ENCODE assay signal across 10 mouse cellular contexts in the genomic region with DNA sequence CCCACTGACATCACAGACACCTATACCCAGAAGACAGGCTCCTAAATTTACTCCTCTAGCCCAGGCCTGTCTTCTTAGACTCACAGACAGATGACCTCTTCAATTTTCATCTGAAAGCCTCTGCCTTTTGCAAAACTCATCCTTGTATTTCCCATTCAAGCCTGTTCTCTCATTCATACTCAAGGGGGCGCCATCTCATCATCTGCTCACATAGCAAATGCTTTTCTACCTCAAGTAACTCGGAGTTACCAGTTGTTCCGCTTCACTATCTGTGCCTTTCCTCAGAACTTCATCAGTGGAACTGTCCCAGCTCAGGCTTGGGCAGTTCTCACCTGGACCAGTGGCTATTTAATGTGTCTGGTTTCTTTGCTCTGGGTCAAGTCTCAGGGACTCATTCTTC.
A peak's percentile ranks its signal among the peaks of the same experiment; 100 is the strongest.
DNase-seq lines count a peak whose midpoint lies in the region; ATAC-seq and TF ChIP-seq lines count a peak whose summit lies in the region.
"Had no signal": no experiment of that assay in that cellular context is flagged by ENCODE, and none has a peak within 500 bp of the region (broad histone marks: within the 10 kb centered on the region; RNA-seq: fewer than 3 reads in every experiment).

No protein-coding gene starts in this region.

- TF ChIP-seq EP300 in heart, postnatal 0 days (IDR thresholded peaks at IDR 0.05; ENCODE audit: low read depth): no peak

- no peak overlapping the region for H3K4me2 ChIP-seq in heart, postnatal 0 days (ENCODE audit: low read depth, low read length)
- no peak overlapping the region for H3K4me2 ChIP-seq in heart, embryonic 11.5 days
- H3K4me2 ChIP-seq: lung, embryonic 15.5 days; stomach, embryonic 15.5 days had no signal

- ATAC-seq in heart, postnatal 0 days (ENCODE audit: insufficient read depth, low read depth): no peak
- ATAC-seq in heart, embryonic 11.5 days (replicated peaks; ENCODE audit: insufficient number of reproducible peaks, low FRiP score, low TSS enrichment): no peak

- no peaks in the 10 kb centered on the region for H3K9me3 ChIP-seq in heart, postnatal 0 days (replicated peaks; ENCODE audit: control insufficient read depth, low read length)
- no peaks in the 10 kb centered on the region for H3K9me3 ChIP-seq in heart, embryonic 11.5 days (replicated peaks; ENCODE audit: control insufficient read depth, low read length)
- H3K9me3 ChIP-seq: lung, embryonic 15.5 days; stomach, embryonic 15.5 days had no signal

- peak; percentile 90 for TF ChIP-seq CTCF in heart, postnatal 0 days (IDR thresholded peaks at IDR 0.05; ENCODE audit: low read depth)

- peak; percentile 57 for DNase-seq in heart, postnatal 0 days (ENCODE audit: low spot score)
- peak; percentile 15 for DNase-seq in urinary bladder, postnatal 14 days (ENCODE audit: low spot score)
- DNase-seq in urinary bladder, adult 18-20 months (ENCODE audit: low spot score in 2 of 2): no peak
- DNase-seq in embryo, embryonic 10.5 days (ENCODE audit: low spot score): peak; percentile 78
- DNase-seq in left cerebral cortex, adult 18-20 months (ENCODE audit: low spot score in 2 of 2): peak; percentile 51 to 57
- peak; percentile 35 for DNase-seq in skeletal muscle tissue, adult 2 months (ENCODE audit: low read depth, low spot score)
- DNase-seq in urinary bladder, postnatal 4 days (ENCODE audit: low spot score in 2 of 2): no peak

- H3K9ac ChIP-seq in heart, postnatal 0 days (replicated peaks; ENCODE audit: low read depth, low read length): no peak overlapping the region
- H3K9ac ChIP-seq in heart, embryonic 11.5 days (ENCODE audit: low read depth, low read length): no peak overlapping the region
- H3K9ac ChIP-seq: lung, embryonic 15.5 days; stomach, embryonic 15.5 days had no signal

- peaks cover 3% of the 10 kb centered on the region; the same call in 1 of the 2 replicates for H3K4me1 ChIP-seq in heart, postnatal 0 days (ENCODE audit: control insufficient read depth, insufficient read depth)
- no peaks in the 10 kb centered on the region for H3K4me1 ChIP-seq in heart, embryonic 11.5 days (ENCODE audit: control insufficient read depth, insufficient read depth, low read length)
- H3K4me1 ChIP-seq: lung, embryonic 15.5 days; stomach, embryonic 15.5 days had no signal

- no peak overlapping the region for H3K27ac ChIP-seq in heart, postnatal 0 days (ENCODE audit: low read depth)
- no peak overlapping the region for H3K27ac ChIP-seq in heart, embryonic 11.5 days (ENCODE audit: low read depth, low read length)
- H3K27ac ChIP-seq: lung, embryonic 15.5 days; stomach, embryonic 15.5 days had no signal

- H3K4me3 ChIP-seq in heart, postnatal 0 days (ENCODE audit: low read depth, low read length): no peak overlapping the region
- H3K4me3 ChIP-seq in heart, embryonic 11.5 days (ENCODE audit: low read depth, low read length): no peak overlapping the region
- H3K4me3 ChIP-seq: lung, embryonic 15.5 days; stomach, embryonic 15.5 days had no signal

- H3K36me3 ChIP-seq in heart, postnatal 0 days (replicated peaks; ENCODE audit: control insufficient read depth, insufficient read depth, low read length): no peaks in the 10 kb centered on the region; the same call in 1 of the 2 replicates
- no peaks in the 10 kb centered on the region for H3K36me3 ChIP-seq in heart, embryonic 11.5 days (ENCODE audit: control insufficient read depth, insufficient read depth, low read length)
- H3K36me3 ChIP-seq: lung, embryonic 15.5 days; stomach, embryonic 15.5 days had no signal

- H3K27me3 ChIP-seq in heart, postnatal 0 days (ENCODE audit: control insufficient read depth, insufficient read depth, low read length): no peaks in the 10 kb centered on the region
- no peaks in the 10 kb centered on the region for H3K27me3 ChIP-seq in heart, embryonic 11.5 days (ENCODE audit: control insufficient read depth, insufficient read depth, low read length)
- H3K27me3 ChIP-seq: lung, embryonic 15.5 days; stomach, embryonic 15.5 days had no signal

- 7% methylated on average over 3 of the region's 3 CpGs for WGBS in heart, postnatal 0 days
- WGBS in heart, embryonic 11.5 days (ENCODE audit: insufficient replicate concordance): 9% methylated on average over 3 of the region's 3 CpGs

Comparison
In these comparisons a context has a peak if more than half of its experiments do, and no peak if none do; other contexts are left out.
1. DNase-seq: peak in heart, postnatal 0 days (single experiment), urinary bladder, postnatal 14 days (single experiment), embryo, embryonic 10.5 days (single experiment), left cerebral cortex, adult 18-20 months (2 of 2) and skeletal muscle tissue, adult 2 months (single experiment); none in urinary bladder, adult 18-20 months (0 of 2) and urinary bladder, postnatal 4 days (0 of 2).